Mouse (Mus musculus): ENCODE data around the gene Ciao2a. TPM values are rescaled to one million over a fixed set of nuclear protein-coding genes. Genes with fewer than 3 reads are reported as not detected.

The Ciao2a gene
- polyA plus RNA-seq, 1 experiment = 5.3 TPM

DNA sequence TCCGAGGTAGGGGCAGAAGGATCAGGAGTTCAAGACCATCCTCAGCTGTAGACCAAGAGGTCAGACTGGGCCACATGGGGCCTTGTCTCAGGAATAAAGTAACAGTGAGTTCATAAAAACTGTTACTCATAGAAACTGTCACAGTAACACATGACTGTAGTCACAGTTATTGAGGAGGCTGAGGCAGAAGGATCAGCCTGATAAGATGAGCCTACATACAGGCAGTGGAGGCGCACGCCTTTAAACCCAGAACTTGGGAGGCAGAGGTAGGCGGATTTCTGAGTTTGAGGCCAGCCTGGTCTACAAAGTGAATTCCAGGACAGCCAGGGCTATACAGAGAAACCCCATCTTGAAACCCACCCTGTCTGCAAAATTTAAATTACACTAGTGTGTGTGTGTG, 6.3 kb upstream of the Ciao2a start:
- Histone ChIP-seq H3K4me3 (ENCODE audit: low read depth, low read length) (no peak overlapping the region), H3K4me1 (ENCODE audit: control insufficient read depth, insufficient read depth, insufficient read length, low read length) (peaks cover 5% of the 10 kb centered on the region; the same call in 1 of the 2 replicates), H3K27ac (ENCODE audit: insufficient read depth, low read depth, low read length) (no peak overlapping the region), H3K27me3 (ENCODE audit: control insufficient read depth, insufficient read depth, low read length) (no peaks in the 10 kb centered on the region), H3K36me3 (ENCODE audit: control insufficient read depth, insufficient read depth, low read length) (peaks cover 3% of the 10 kb centered on the region)
- no peak for TF ChIP-seq CTCF (IDR thresholded peaks at IDR 0.05; ENCODE audit: extremely low read depth, insufficient read length, insufficient replicate concordance, low read depth, low read length)
- TF ChIP-seq POLR2A (IDR thresholded peaks at IDR 0.05; ENCODE audit: low read depth, low read length) = no peak
- 87% methylated on average over 4 of the region's 4 CpGs for whole genome bisulfite sequencing

DNA sequence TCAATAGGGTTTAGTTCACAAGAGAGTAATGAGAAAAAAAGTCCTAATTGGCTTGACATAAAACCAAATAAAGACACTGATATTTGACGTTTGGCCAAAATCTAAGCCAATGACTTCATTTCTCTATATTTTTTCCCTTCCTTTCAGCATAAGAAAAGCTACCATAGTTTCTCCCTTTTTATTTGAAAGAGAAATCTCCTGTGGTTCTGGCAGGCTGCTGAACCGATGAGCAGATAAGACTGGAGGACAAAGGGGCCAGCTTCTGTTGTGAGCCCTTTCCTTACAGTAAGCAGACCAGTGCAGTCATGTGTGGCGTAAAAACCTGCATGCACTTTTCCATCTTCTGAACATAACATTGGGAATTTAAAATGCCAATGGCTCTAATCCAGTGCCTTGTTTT, 5.5 kb upstream of the Ciao2a start:
- no peak overlapping the region for H3K27ac ChIP-seq (ENCODE audit: insufficient read depth, low read depth, low read length)
- 64% methylated on average over 3 of the region's 3 CpGs for WGBS
- H3K4me1 ChIP-seq (ENCODE audit: control insufficient read depth, insufficient read depth, insufficient read length, low read length) = peaks cover 7% of the 10 kb centered on the region; the same call in 1 of the 2 replicates
- H3K27me3 ChIP-seq (ENCODE audit: control insufficient read depth, insufficient read depth, low read length) = no peaks in the 10 kb centered on the region
- H3K4me3 ChIP-seq (ENCODE audit: low read depth, low read length) = no peak overlapping the region
- H3K36me3 ChIP-seq (ENCODE audit: control insufficient read depth, insufficient read depth, low read length) = no peaks in the 10 kb centered on the region; the same call in 1 of the 2 replicates
- TF ChIP-seq CTCF (IDR thresholded peaks at IDR 0.05; ENCODE audit: extremely low read depth, insufficient read length, insufficient replicate concordance, low read depth, low read length) (no peak), POLR2A (IDR thresholded peaks at IDR 0.05; ENCODE audit: low read depth, low read length) (no peak)

DNA sequence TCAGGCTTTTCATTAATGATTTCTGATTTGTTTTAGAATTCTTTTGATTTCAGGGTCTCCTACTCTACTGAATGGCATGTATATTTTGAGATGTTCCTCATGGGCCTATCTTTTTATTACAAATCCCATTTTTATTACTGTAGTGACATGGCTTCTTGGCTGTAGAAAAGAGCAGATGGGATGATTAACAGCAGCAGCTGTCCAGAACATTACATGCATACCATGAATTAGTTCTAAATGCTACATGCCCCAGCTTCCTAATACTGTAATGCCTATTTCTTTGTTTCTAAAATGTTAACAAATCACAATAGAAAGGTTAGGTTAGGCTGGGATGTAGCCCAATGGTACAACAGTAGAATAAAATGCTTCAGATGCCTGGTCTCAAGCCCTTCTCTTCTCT, 5.0 kb upstream of the Ciao2a start:
- no peak overlapping the region for H3K4me3 ChIP-seq (ENCODE audit: low read depth, low read length)
- H3K27me3 ChIP-seq (ENCODE audit: control insufficient read depth, insufficient read depth, low read length) = no peaks in the 10 kb centered on the region
- no peak overlapping the region for H3K27ac ChIP-seq (ENCODE audit: insufficient read depth, low read depth, low read length)
- H3K36me3 ChIP-seq (ENCODE audit: control insufficient read depth, insufficient read depth, low read length) = no peaks in the 10 kb centered on the region
- TF ChIP-seq CTCF (IDR thresholded peaks at IDR 0.05; ENCODE audit: extremely low read depth, insufficient read length, insufficient replicate concordance, low read depth, low read length) (no peak), POLR2A (IDR thresholded peaks at IDR 0.05; ENCODE audit: low read depth, low read length) (no peak)
- peaks cover 7% of the 10 kb centered on the region; the same call in 1 of the 2 replicates for H3K4me1 ChIP-seq (ENCODE audit: control insufficient read depth, insufficient read depth, insufficient read length, low read length)

DNA sequence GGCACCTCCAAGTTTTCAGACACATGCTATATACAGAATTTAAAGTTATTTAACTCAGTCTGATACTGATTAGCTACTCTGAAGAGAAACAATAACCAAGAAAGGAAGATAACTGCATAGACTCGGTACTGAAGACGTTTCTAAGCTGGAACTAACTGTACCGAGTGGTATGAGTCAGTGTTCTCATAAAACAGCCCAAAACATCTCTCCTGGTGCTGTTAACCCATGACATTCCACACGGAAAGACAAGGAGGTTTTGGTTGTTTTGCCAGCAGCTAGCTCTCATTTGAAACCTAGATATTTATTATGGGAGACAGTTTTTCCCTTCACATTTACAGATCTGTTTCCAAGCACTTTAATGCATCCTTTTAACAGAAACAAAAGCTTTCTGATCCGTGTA, 2.8 kb upstream of the Ciao2a start:
- Histone ChIP-seq H3K36me3 (ENCODE audit: control insufficient read depth, insufficient read depth, low read length) (no peaks in the 10 kb centered on the region), H3K4me1 (ENCODE audit: control insufficient read depth, insufficient read depth, insufficient read length, low read length) (peaks cover 6% of the 10 kb centered on the region; the same call in 1 of the 2 replicates), H3K4me3 (ENCODE audit: low read depth, low read length) (no peak overlapping the region), H3K27me3 (ENCODE audit: control insufficient read depth, insufficient read depth, low read length) (no peaks in the 10 kb centered on the region), H3K27ac (ENCODE audit: insufficient read depth, low read depth, low read length) (no peak overlapping the region)
- TF ChIP-seq CTCF (IDR thresholded peaks at IDR 0.05; ENCODE audit: extremely low read depth, insufficient read length, insufficient replicate concordance, low read depth, low read length) (no peak), POLR2A (IDR thresholded peaks at IDR 0.05; ENCODE audit: low read depth, low read length) (no peak)
- WGBS = 2% methylated on average over 5 of the region's 5 CpGs

DNA sequence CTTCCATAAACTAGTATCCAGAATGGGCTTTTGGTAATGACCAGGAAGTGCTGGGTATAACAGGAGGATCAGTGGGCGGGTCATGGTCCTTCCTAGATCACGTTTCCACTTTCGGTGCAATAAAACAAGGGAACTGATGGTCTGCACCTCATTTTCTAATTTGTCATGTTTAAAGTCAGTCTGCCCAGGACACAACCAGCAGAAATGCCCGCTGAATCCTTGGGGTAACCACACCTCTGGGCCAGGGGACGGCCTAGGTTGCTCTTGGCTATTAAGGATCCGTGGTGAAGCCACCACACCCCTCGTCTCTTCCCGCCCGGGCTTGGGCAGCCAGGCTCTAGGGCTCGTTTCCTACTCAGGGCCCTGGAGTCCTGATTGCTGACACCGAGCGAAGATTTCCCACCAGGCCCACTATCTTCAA, 2.3 kb upstream of the Ciao2a start:
- H3K27me3 ChIP-seq (ENCODE audit: control insufficient read depth, insufficient read depth, low read length) = no peaks in the 10 kb centered on the region
- H3K36me3 ChIP-seq (ENCODE audit: control insufficient read depth, insufficient read depth, low read length) = no peaks in the 10 kb centered on the region
- H3K4me3 ChIP-seq (ENCODE audit: low read depth, low read length) = peak overlapping the region; percentile 89
- peaks cover 6% of the 10 kb centered on the region; the same call in 1 of the 2 replicates for H3K4me1 ChIP-seq (ENCODE audit: control insufficient read depth, insufficient read depth, insufficient read length, low read length)
- WGBS = under 1% methylated on average over 12 of the region's 12 CpGs
- H3K27ac ChIP-seq (ENCODE audit: insufficient read depth, low read depth, low read length) = peak overlapping the region; percentile 79
- TF ChIP-seq CTCF (IDR thresholded peaks at IDR 0.05; ENCODE audit: extremely low read depth, insufficient read length, insufficient replicate concordance, low read depth, low read length) (no peak), POLR2A (IDR thresholded peaks at IDR 0.05; ENCODE audit: low read depth, low read length) (no peak)

DNA sequence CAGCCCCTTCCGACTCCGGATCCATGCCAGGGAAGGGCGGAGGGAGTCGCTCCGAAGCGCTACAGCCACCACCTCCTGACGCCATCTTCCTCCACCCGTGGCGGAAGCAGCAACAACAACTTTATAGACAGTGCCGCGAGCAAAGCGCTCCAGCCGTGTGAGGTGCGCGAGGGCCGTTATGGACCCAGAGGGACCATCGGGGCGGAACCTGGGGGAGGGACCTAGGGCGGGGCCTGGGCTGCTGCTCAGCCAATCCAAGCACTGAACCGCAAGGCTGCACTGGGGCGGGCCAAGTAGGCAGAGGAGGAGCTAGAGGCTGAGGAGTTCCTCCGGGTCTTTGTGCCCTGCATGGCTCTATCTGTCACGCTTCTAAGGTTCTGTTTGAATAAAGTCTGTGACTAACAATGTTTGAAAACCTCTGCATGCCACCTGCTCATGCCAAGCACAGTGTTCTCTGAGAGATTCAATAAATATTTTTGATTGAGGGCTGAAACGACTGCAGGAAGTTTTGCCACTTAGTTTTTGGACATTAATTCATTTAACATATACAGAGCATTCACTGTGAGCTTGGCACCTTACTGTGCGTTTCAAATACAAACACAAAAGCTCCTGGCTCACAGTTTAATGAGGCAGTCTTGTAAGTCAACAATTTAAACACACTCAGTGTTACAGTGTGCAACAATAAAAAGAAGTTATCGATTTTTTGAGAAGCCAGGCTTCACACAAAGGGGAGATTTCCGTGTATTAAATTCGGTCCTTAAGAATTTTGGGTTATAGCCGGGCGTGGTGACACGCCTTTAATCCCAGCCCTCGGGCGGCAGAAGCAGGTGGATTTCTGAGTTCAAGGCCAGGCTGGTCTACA, 1.5 kb upstream of the Ciao2a start:
- WGBS = 5% methylated on average over 33 of the region's 33 CpGs
- Histone ChIP-seq H3K27ac (ENCODE audit: insufficient read depth, low read depth, low read length) (peak overlapping the region; percentile 79), H3K36me3 (ENCODE audit: control insufficient read depth, insufficient read depth, low read length) (no peaks in the 10 kb centered on the region), H3K4me3 (ENCODE audit: low read depth, low read length) (peak overlapping the region; percentile 89), H3K4me1 (ENCODE audit: control insufficient read depth, insufficient read depth, insufficient read length, low read length) (peaks cover 6% of the 10 kb centered on the region; the same call in 1 of the 2 replicates), H3K27me3 (ENCODE audit: control insufficient read depth, insufficient read depth, low read length) (no peaks in the 10 kb centered on the region)
- TF ChIP-seq POLR2A (IDR thresholded peaks at IDR 0.05; ENCODE audit: low read depth, low read length) = peak; percentile 91
- TF ChIP-seq CTCF (IDR thresholded peaks at IDR 0.05; ENCODE audit: extremely low read depth, insufficient read length, insufficient replicate concordance, low read depth, low read length) = no peak

Data from small intestine, adult 2 months (tissue).